Mouse (Mus musculus) brain, embryonic 14.5 days (tissue): ENCODE data around the gene Msh2.

Source experiments
- CTCF ChIP-seq: fragments of 200-500 bp; IDR thresholded peaks from 2 replicates; pipeline ENCODE4 v1.5.1; 2012; ENCODE audit warnings: inconsistent platforms, mild to moderate bottlenecking, moderate library complexity, borderline replicate concordance; ENCODE audit not compliant: insufficient read depth, insufficient read length; ENCODE audit errors: extremely low read depth
- POLR2A ChIP-seq: fragments of 200-500 bp; IDR thresholded peaks from 2 replicates; pipeline ENCODE4 v1.6.1; 2012; ENCODE audit warnings: mild to moderate bottlenecking, inconsistent platforms, borderline replicate concordance; ENCODE audit not compliant: poor library complexity, insufficient read depth, insufficient read length, severe bottlenecking; ENCODE audit errors: extremely low read depth

GRCm38 (mm10) chr17:87700101-87700500 is 28.0 kb downstream of the Msh2 start:
- no peak for TF ChIP-seq POLR2A
- no peak for TF ChIP-seq CTCF
